Mouse (Mus musculus): ENCODE results near the gene Tmem53. TPM values are rescaled to one million over a fixed set of nuclear protein-coding genes. Genes with fewer than 3 reads are reported as not detected.

The Tmem53 gene
- polyA plus RNA-seq, 2 experiments, result 7.7 to 10.5 TPM

DNA sequence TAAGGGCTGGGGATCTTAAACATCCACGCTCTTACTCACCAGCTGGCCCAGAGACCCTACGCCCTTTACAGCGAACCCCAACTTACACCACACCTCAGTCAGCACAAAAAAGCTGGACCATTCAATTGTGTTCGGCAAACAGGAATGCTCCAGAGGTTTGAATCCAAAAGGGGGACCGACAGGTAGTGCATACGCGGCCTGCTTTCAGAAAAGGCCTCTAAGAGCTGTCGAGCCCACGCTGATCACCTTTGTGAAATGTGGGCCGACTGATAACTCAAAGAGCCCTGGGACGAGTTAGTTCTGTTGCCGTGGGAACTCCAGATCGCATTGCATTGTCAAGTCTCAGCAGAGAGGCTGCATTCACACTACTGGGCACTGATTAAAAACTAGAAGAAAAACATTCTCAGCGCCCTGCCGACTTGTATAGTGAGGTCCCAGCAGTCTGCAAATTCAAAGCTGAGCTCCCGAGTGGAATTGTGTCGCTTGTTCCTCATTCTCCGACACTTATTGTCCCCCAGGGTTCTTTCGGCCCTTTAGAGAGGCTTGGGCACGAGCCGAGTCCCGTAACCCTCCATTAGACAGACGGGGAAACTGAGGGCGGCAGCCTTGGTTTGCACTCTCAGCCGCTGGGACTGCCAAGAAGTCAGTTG lies 36.7 kb downstream of the Tmem53 start:
- peaks cover 40% of the 10 kb centered on the region for H3K36me3 ChIP-seq (ENCODE audit: control insufficient read depth, insufficient read depth, low read length)
- ATAC-seq (ENCODE audit: low FRiP score, low read depth) (no peak), DNase-seq (ENCODE audit: low spot score) (no peak)
- H3K4me1 ChIP-seq (ENCODE audit: control insufficient read depth, insufficient read depth, low read length), result peaks cover 3% of the 10 kb centered on the region; the same call in 1 of the 2 replicates
- H3K27me3 ChIP-seq (ENCODE audit: control insufficient read depth, insufficient read depth, low read length), result no peaks in the 10 kb centered on the region
- no peak for TF ChIP-seq POLR2A (IDR thresholded peaks at IDR 0.05; ENCODE audit: borderline replicate concordance, extremely low read depth, insufficient read depth, insufficient read length)
- H3K4me2 ChIP-seq (replicated peaks; ENCODE audit: low read depth, low read length, severe bottlenecking), result peak overlapping the region; percentile 64
- H3K4me3 ChIP-seq (replicated peaks; ENCODE audit: low read length), result peak overlapping the region; percentile 78
- H3K9ac ChIP-seq (ENCODE audit: low read depth, low read length, severe bottlenecking), result peak overlapping the region; percentile 89
- peak overlapping the region; percentile 95 for H3K27ac ChIP-seq (replicated peaks; ENCODE audit: low read depth, low read length)
- H3K9me3 ChIP-seq (ENCODE audit: control insufficient read depth, low read length), result no peaks in the 10 kb centered on the region
- 28% methylated on average over 25 of the region's 25 CpGs for WGBS

DNA sequence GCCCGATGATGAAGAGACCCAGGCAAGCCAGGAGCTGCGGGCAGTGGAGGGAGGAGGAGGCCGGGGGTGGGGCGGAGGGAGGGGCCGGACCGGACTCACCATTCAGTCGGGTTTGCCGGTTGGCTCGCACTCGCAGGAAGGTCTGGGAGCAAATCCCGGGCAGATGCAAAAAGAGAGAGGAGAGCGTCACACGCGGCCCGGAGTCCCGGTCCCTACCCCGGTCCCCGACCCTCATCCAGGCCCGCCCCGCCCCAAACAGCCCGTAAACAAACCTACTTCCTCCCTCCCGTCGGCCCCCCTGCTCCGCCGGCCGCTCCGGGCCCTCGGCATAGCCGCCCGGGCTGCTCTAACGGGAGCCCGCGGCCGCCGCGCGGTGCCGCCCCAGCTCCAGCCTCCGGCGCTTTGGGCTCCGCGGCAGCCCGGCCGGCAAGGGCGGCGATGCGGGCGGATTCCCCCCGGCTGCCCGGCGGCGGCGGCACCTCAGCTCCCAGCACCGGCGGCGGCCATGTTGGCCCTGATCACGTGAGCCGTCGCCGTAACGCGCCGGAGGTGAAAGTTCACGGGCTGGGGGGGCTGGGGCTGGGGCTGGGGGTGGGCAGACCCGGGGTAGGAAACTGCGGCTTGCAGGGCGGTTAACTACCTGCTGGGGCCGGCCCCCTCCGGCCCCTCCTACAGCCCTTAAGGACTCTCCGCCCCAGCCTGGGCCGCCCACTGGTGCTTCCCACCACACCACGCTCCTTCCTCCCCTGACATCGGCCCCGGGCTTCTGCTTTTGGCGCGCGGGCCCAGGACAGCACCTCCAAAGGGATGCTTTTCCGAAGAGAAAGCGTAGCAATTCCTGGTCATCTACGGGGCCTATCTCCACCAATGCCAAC lies 37.4 kb downstream of the Tmem53 start:
- peak; percentile 10; the same call in 1 of the 2 replicates for TF ChIP-seq POLR2A (IDR thresholded peaks at IDR 0.05; ENCODE audit: borderline replicate concordance, extremely low read depth, insufficient read depth, insufficient read length)
- Histone ChIP-seq H3K9ac (ENCODE audit: low read depth, low read length, severe bottlenecking) (peak overlapping the region; percentile 89), H3K9me3 (ENCODE audit: control insufficient read depth, low read length) (no peaks in the 10 kb centered on the region), H3K4me2 (replicated peaks; ENCODE audit: low read depth, low read length, severe bottlenecking) (peak overlapping the region; percentile 64), H3K27ac (replicated peaks; ENCODE audit: low read depth, low read length) (peak overlapping the region; percentile 95), H3K4me3 (replicated peaks; ENCODE audit: low read length) (peak overlapping the region; percentile 78), H3K4me1 (ENCODE audit: control insufficient read depth, insufficient read depth, low read length) (peaks cover 3% of the 10 kb centered on the region; the same call in 1 of the 2 replicates), H3K27me3 (ENCODE audit: control insufficient read depth, insufficient read depth, low read length) (no peaks in the 10 kb centered on the region), H3K36me3 (ENCODE audit: control insufficient read depth, insufficient read depth, low read length) (peaks cover 32% of the 10 kb centered on the region)
- WGBS, result 1% methylated on average over 46 of the region's 80 CpGs
- ATAC-seq (ENCODE audit: low FRiP score, low read depth), result peak; percentile 93
- peak; percentile 84 for DNase-seq (ENCODE audit: low spot score)

DNA sequence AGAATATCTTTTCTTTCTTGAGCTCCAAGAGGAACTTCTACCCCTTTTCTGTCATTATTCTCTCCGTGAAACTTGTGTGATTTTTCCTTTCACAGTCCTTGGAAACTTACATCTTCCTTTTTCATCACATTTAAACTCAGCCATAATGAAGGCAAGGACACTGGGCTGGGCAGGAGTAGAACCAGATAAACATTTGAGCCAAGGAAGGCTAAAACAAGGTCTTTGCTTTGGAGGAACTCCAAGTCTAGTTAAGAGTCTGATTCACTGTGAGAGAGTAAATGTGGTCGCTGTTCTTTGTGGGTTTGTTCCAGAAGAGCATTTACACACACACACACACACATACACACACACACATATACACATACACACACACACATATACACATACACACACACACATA lies 39.9 kb downstream of the Tmem53 start:
- WGBS, result 96% methylated on average over 2 of the region's 2 CpGs
- DNase-seq (ENCODE audit: low spot score) (no peak), ATAC-seq (ENCODE audit: low FRiP score, low read depth) (no peak)
- Histone ChIP-seq H3K4me3 (replicated peaks; ENCODE audit: low read length) (no peak overlapping the region), H3K27me3 (ENCODE audit: control insufficient read depth, insufficient read depth, low read length) (no peaks in the 10 kb centered on the region), H3K36me3 (ENCODE audit: control insufficient read depth, insufficient read depth, low read length) (peaks cover 9% of the 10 kb centered on the region; the same call in 1 of the 2 replicates), H3K4me1 (ENCODE audit: control insufficient read depth, insufficient read depth, low read length) (peaks cover 3% of the 10 kb centered on the region; the same call in 1 of the 2 replicates), H3K9me3 (ENCODE audit: control insufficient read depth, low read length) (no peaks in the 10 kb centered on the region), H3K27ac (replicated peaks; ENCODE audit: low read depth, low read length) (no peak overlapping the region), H3K4me2 (replicated peaks; ENCODE audit: low read depth, low read length, severe bottlenecking) (no peak overlapping the region), H3K9ac (ENCODE audit: low read depth, low read length, severe bottlenecking) (no peak overlapping the region)
- no peak for TF ChIP-seq POLR2A (IDR thresholded peaks at IDR 0.05; ENCODE audit: borderline replicate concordance, extremely low read depth, insufficient read depth, insufficient read length)

DNA sequence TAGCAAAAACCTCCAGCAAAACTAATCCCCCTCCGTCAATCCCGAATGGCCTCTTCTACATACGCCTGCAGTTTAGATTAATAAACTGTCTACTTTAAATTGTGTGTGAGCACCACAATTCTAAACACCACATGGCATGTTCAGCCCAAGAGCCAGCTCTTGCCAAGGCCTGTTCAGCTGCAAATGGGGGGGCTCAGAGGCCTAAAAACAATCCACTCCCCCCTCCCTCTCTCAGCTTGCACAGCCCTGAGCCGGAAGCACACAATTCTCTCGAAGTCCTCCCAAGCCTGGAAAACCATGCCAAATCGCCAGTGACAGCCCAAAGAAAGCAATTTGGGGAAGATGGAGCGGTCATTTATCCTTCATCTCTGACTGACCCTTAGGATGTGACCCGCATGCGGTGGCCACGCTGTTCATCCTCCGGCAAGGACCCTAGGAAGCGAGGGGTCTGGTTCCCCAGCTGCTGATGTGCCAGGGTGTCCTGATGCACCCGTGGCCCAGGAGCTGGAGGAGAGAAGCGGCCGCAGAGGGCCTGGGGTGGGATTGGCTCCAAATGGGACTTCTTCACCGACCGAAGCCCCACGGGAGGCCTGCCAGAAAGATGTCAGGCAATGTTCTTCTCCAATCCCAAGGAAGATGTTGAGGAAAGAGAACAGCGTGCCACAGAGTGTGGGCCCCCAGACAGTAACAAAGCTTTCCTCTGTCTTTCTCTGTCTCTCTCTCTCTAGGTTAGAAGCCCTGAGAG lies 45.3 kb downstream of the Tmem53 start:
- TF ChIP-seq POLR2A (IDR thresholded peaks at IDR 0.05; ENCODE audit: borderline replicate concordance, extremely low read depth, insufficient read depth, insufficient read length), result no peak
- Histone ChIP-seq H3K36me3 (ENCODE audit: control insufficient read depth, insufficient read depth, low read length) (no peaks in the 10 kb centered on the region), H3K4me1 (ENCODE audit: control insufficient read depth, insufficient read depth, low read length) (no peaks in the 10 kb centered on the region), H3K27me3 (ENCODE audit: control insufficient read depth, insufficient read depth, low read length) (no peaks in the 10 kb centered on the region), H3K9ac (ENCODE audit: low read depth, low read length, severe bottlenecking) (no peak overlapping the region), H3K4me2 (replicated peaks; ENCODE audit: low read depth, low read length, severe bottlenecking) (no peak overlapping the region), H3K9me3 (ENCODE audit: control insufficient read depth, low read length) (no peaks in the 10 kb centered on the region), H3K27ac (replicated peaks; ENCODE audit: low read depth, low read length) (no peak overlapping the region), H3K4me3 (replicated peaks; ENCODE audit: low read length) (no peak overlapping the region)
- ATAC-seq (ENCODE audit: low FRiP score, low read depth), result no peak
- WGBS, result 81% methylated on average over 19 of the region's 19 CpGs
- DNase-seq (ENCODE audit: low spot score), result no peak

DNA sequence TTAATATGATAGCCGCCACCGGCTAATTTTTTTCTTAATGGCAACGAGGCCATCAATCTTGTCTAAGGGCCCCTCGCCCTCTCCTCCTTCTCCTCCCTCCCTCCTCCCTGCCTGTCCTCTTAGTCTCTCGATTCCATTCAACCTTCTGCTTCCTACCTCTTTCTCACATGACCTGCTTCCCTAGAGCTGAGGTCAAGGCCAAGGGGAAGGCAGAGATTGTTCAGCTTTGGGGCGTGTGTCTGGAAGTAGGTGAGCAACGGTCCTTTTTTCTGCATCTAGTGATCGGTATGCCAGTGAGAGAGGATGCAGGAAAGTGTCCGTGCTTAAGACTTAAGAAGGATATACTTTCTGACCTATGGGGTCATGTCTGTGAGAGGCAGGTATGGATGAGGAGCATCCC lies 46.1 kb downstream of the Tmem53 start:
- no peak for ATAC-seq (ENCODE audit: low FRiP score, low read depth)
- H3K9me3 ChIP-seq (ENCODE audit: control insufficient read depth, low read length), result no peaks in the 10 kb centered on the region
- no peak for TF ChIP-seq POLR2A (IDR thresholded peaks at IDR 0.05; ENCODE audit: borderline replicate concordance, extremely low read depth, insufficient read depth, insufficient read length)
- no peaks in the 10 kb centered on the region for H3K36me3 ChIP-seq (ENCODE audit: control insufficient read depth, insufficient read depth, low read length)
- H3K4me2 ChIP-seq (replicated peaks; ENCODE audit: low read depth, low read length, severe bottlenecking), result no peak overlapping the region
- no peak overlapping the region for H3K27ac ChIP-seq (replicated peaks; ENCODE audit: low read depth, low read length)
- no peak overlapping the region for H3K4me3 ChIP-seq (replicated peaks; ENCODE audit: low read length)
- H3K9ac ChIP-seq (ENCODE audit: low read depth, low read length, severe bottlenecking), result no peak overlapping the region
- peaks cover 5% of the 10 kb centered on the region; the same call in 1 of the 2 replicates for H3K27me3 ChIP-seq (ENCODE audit: control insufficient read depth, insufficient read depth, low read length)
- 57% methylated on average over 9 of the region's 9 CpGs for whole genome bisulfite sequencing
- H3K4me1 ChIP-seq (ENCODE audit: control insufficient read depth, insufficient read depth, low read length), result no peaks in the 10 kb centered on the region
- DNase-seq (ENCODE audit: low spot score), result no peak

Data from limb, embryonic 14.5 days (tissue).